Mouse (Mus musculus): ENCODE measurements at regions not wholly inside any gene's neighbourhood (a gene's known extent, or its start where the extent isn't known, plus 50 kb on each side); places are given as distances from the start of the nearest gene placed in this dataset.
A peak's percentile ranks its signal among the peaks of the same experiment; 100 is the strongest.

DNA sequence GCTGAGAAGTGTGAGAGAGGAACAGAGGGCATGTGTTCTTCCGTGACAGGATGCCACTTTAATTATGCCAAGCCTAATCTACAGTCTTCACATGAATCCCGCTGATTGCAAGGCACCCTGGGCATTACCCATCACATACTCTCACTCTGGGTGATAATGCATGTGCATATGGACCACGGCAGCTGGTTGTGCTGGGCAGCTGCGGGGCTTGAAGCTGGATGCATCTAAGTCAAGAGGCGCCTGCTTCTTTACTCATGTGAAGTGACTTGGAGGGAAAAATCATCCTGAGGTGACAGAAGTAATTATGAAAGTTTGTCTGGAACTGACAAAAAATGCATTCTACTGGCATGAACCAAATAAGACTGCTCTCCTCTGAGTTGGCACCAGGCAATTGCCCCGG lies 311.2 kb downstream of the Icos start:
- no peak overlapping the region for H3K4me3 ChIP-seq
- DNase-seq, result no peak
- intact Hi-C loops (cut with DNase I), result no loop called here

DNA sequence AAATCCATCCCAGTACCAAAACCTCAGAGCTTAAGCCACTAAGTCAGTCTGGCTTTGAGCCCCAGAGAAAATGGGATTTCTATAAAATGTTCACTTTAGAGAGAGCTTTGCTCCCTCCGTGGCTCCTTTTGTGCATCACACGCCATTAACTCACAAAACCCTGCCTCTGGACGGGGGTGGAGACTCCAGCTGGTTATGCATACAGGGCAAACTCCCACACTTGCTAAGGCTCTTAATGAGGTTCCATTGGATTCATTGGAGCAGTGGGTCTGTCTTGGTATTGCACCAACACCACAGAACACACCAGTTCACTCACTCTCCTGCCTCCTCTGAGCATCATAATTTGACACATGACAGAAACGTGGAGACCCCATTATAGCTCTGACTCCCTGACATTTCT lies 311.8 kb downstream of the Icos start:
- Histone ChIP-seq H3K9ac (ENCODE audit: low read depth, low read length) (no peak overlapping the region), H3K4me1 (ENCODE audit: control insufficient read depth, insufficient read depth, low read length) (no peaks in the 10 kb centered on the region), H3K4me3 (no peak overlapping the region), H3K27ac (no peak overlapping the region), H3K36me3 (ENCODE audit: control insufficient read depth, insufficient read depth, low read length) (no peaks in the 10 kb centered on the region), H3K27me3 (ENCODE audit: control insufficient read depth, insufficient read depth, low read length) (no peaks in the 10 kb centered on the region), H3K79me2 (replicated peaks; ENCODE audit: control insufficient read depth, insufficient read depth, low read length) (no peaks in the 10 kb centered on the region)
- intact Hi-C loops (cut with DNase I), result no loop called here
- 85% methylated on average over 4 of the region's 4 CpGs for WGBS
- TF ChIP-seq EP300 (IDR thresholded peaks at IDR 0.05; ENCODE audit: insufficient read depth, low read depth, low read length) (no peak), POLR2A (IDR thresholded peaks at IDR 0.05; ENCODE audit: insufficient read depth, low read depth, low read length) (no peak), CTCF (IDR thresholded peaks at IDR 0.05) (no peak)
- no peak for DNase-seq

More for the DNA sequence above, 311.2 kb downstream of the Icos start:
- no peak overlapping the region for H3K27ac ChIP-seq
- no peaks in the 10 kb centered on the region for H3K4me1 ChIP-seq (ENCODE audit: control insufficient read depth, insufficient read depth, low read length)
- H3K27me3 ChIP-seq (ENCODE audit: control insufficient read depth, insufficient read depth, low read length), result no peaks in the 10 kb centered on the region
- H3K79me2 ChIP-seq (replicated peaks; ENCODE audit: control insufficient read depth, insufficient read depth, low read length), result no peaks in the 10 kb centered on the region
- TF ChIP-seq CTCF (IDR thresholded peaks at IDR 0.05) (no peak), EP300 (IDR thresholded peaks at IDR 0.05; ENCODE audit: insufficient read depth, low read depth, low read length) (no peak), POLR2A (IDR thresholded peaks at IDR 0.05; ENCODE audit: insufficient read depth, low read depth, low read length) (no peak)
- no peaks in the 10 kb centered on the region for H3K36me3 ChIP-seq (ENCODE audit: control insufficient read depth, insufficient read depth, low read length)
- 90% methylated on average over 6 of the region's 6 CpGs for WGBS
- H3K9ac ChIP-seq (ENCODE audit: low read depth, low read length), result no peak overlapping the region

DNA sequence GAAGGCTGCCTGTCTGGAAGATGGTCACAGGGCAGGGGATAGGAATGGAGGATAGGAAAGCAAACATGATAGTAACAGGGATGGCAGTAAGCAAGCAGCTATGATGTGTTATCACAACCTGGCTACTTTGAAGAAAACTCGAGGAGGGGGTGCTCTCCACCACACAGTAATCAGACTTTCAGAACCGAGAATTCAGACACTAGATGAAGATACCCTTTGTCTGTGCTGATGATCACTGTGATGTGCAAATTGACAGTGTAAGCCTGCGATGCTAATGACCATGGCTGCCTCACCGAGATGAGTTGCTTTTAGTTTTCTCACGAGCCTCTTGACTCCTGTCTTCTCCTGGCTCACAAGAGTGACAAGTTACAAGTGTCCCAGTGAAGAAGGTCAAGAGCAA lies 315.4 kb downstream of the Icos start:
- TF ChIP-seq CTCF (IDR thresholded peaks at IDR 0.05) (no peak), POLR2A (IDR thresholded peaks at IDR 0.05; ENCODE audit: insufficient read depth, low read depth, low read length) (no peak), EP300 (IDR thresholded peaks at IDR 0.05; ENCODE audit: insufficient read depth, low read depth, low read length) (no peak)
- H3K27ac ChIP-seq, result no peak overlapping the region
- no peaks in the 10 kb centered on the region for H3K79me2 ChIP-seq (replicated peaks; ENCODE audit: control insufficient read depth, insufficient read depth, low read length)
- no peaks in the 10 kb centered on the region for H3K36me3 ChIP-seq (ENCODE audit: control insufficient read depth, insufficient read depth, low read length)
- no peak overlapping the region for H3K9ac ChIP-seq (ENCODE audit: low read depth, low read length)
- peaks cover under 1% of the 10 kb centered on the region for H3K4me1 ChIP-seq (ENCODE audit: control insufficient read depth, insufficient read depth, low read length)
- intact Hi-C loops (cut with DNase I), result loop anchor here (10.0 kb wide), 1 partner anchor 1672 kb away; no protein-coding TSS in a partner anchor
- no peak overlapping the region for H3K4me3 ChIP-seq
- no peaks in the 10 kb centered on the region for H3K27me3 ChIP-seq (ENCODE audit: control insufficient read depth, insufficient read depth, low read length)
- 70% methylated on average over 5 of the region's 5 CpGs for WGBS
- no peak for DNase-seq

DNA sequence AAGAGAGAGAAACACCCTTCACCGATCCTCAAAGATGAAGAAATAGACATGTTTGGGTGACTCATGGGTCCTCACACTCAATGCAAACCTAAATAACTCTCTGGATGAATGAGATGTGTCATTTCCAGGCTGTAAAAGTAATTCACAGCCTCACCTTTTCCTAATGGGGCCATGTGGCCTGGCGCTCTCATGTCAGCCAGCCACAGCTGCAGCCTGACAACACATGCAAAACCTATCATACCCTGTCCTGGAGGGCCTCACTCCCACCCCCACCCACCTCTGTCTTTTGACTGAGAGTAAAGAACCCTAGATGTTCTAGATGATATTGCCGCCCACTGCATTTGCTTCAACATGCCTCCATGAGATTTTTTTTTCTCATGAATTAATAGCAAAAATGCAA lies 317.5 kb downstream of the Icos start:
- peaks cover 3% of the 10 kb centered on the region for H3K4me1 ChIP-seq (ENCODE audit: control insufficient read depth, insufficient read depth, low read length)
- intact Hi-C loops (cut with DNase I), result loop anchor here (1.0 to 10.0 kb wide), 6 partner anchors 18 to 1670 kb away; partner anchors contain the start of genes Nrp2 and Pard3b
- H3K36me3 ChIP-seq (ENCODE audit: control insufficient read depth, insufficient read depth, low read length), result no peaks in the 10 kb centered on the region
- H3K27me3 ChIP-seq (ENCODE audit: control insufficient read depth, insufficient read depth, low read length), result no peaks in the 10 kb centered on the region
- H3K9ac ChIP-seq (ENCODE audit: low read depth, low read length), result no peak overlapping the region
- 56% methylated on average over 3 of the region's 3 CpGs for WGBS
- H3K27ac ChIP-seq, result no peak overlapping the region
- peak; percentile 82; the same call in 1 of the 2 replicates for TF ChIP-seq EP300 (IDR thresholded peaks at IDR 0.05; ENCODE audit: insufficient read depth, low read depth, low read length)
- peak; percentile 6; the same call in 1 of the 2 replicates for TF ChIP-seq CTCF (IDR thresholded peaks at IDR 0.05)
- TF ChIP-seq POLR2A (IDR thresholded peaks at IDR 0.05; ENCODE audit: insufficient read depth, low read depth, low read length), result no peak
- H3K79me2 ChIP-seq (replicated peaks; ENCODE audit: control insufficient read depth, insufficient read depth, low read length), result no peaks in the 10 kb centered on the region
- peak in 1 of 2 experiments; percentile 47 for DNase-seq
- no peak overlapping the region for H3K4me3 ChIP-seq

DNA sequence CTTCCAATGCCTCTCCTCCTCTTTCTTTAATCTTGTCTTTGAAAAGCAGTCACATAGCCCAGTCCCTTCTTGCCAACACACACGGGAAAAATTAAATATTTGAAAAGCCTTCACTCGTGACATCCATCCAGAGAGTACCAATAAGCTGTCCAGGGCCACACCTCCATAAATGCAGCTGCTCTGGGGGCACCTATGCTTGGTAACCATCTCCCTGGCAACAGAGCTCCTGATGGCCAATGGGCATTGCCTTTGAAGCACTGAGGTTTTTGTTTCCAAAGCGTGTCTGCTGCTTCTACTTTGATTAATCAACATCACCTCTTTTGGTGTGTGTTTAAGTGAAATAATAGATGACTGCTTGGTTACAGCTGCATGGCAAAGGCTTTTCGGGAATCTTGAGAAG lies 319.1 kb downstream of the Icos start:
- DNase-seq, result no peak
- H3K79me2 ChIP-seq (replicated peaks; ENCODE audit: control insufficient read depth, insufficient read depth, low read length), result no peaks in the 10 kb centered on the region
- intact Hi-C loops (cut with DNase I), result loop anchor here (2.0 to 10.0 kb wide), 5 partner anchors 150 to 1668 kb away; partner anchors contain the start of genes Nrp2 and Pard3b
- H3K4me1 ChIP-seq (ENCODE audit: control insufficient read depth, insufficient read depth, low read length), result peaks cover 7% of the 10 kb centered on the region
- no peaks in the 10 kb centered on the region for H3K36me3 ChIP-seq (ENCODE audit: control insufficient read depth, insufficient read depth, low read length)
- H3K4me3 ChIP-seq, result no peak overlapping the region
- no peaks in the 10 kb centered on the region for H3K27me3 ChIP-seq (ENCODE audit: control insufficient read depth, insufficient read depth, low read length)
- no peak overlapping the region for H3K9ac ChIP-seq (ENCODE audit: low read depth, low read length)
- no peak overlapping the region for H3K27ac ChIP-seq
- WGBS, result 79% methylated on average over 4 of the region's 4 CpGs
- TF ChIP-seq EP300 (IDR thresholded peaks at IDR 0.05; ENCODE audit: insufficient read depth, low read depth, low read length) (no peak), POLR2A (IDR thresholded peaks at IDR 0.05; ENCODE audit: insufficient read depth, low read depth, low read length) (no peak), CTCF (IDR thresholded peaks at IDR 0.05) (no peak)

DNA sequence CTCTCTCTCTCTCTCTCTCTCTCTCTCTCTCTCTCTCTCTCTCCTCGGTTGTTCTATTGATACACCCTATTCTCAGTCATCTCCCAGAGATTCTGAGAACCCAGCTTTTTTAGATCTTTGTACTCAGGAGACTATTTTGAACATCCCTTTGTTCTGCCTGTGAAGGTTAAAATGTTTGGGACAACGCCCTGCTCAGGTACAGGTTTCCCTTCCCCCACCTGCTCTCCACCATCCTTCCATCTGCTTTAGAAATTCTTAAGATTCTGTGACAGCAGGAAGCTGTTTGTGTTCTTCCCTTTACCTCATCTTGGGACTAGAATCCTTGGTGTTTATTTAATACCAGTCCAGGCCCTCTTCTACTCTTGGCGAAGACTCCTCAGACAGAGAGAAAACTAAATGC lies 319.6 kb downstream of the Icos start:
- Histone ChIP-seq H3K4me3 (no peak overlapping the region), H3K4me1 (ENCODE audit: control insufficient read depth, insufficient read depth, low read length) (peaks cover 7% of the 10 kb centered on the region), H3K27me3 (ENCODE audit: control insufficient read depth, insufficient read depth, low read length) (no peaks in the 10 kb centered on the region), H3K79me2 (replicated peaks; ENCODE audit: control insufficient read depth, insufficient read depth, low read length) (no peaks in the 10 kb centered on the region), H3K9ac (ENCODE audit: low read depth, low read length) (no peak overlapping the region), H3K27ac (peak overlapping the region; percentile 7; the same call in 1 of the 2 replicates), H3K36me3 (ENCODE audit: control insufficient read depth, insufficient read depth, low read length) (no peaks in the 10 kb centered on the region)
- TF ChIP-seq CTCF (IDR thresholded peaks at IDR 0.05), result no peak
- no peak for TF ChIP-seq EP300 (IDR thresholded peaks at IDR 0.05; ENCODE audit: insufficient read depth, low read depth, low read length)
- no peak for TF ChIP-seq POLR2A (IDR thresholded peaks at IDR 0.05; ENCODE audit: insufficient read depth, low read depth, low read length)
- intact Hi-C loops (cut with DNase I), result loop anchor here (2.0 to 10.0 kb wide), 5 partner anchors 150 to 1667 kb away; partner anchors contain the start of genes Nrp2 and Pard3b
- DNase-seq, result no peak
- 81% methylated on average over 3 of the region's 3 CpGs for whole genome bisulfite sequencing

Data from heart, adult 2 months (tissue).